Mouse (Mus musculus): Measurements from ENCODE around the gene Ms4a4c.

DNA sequence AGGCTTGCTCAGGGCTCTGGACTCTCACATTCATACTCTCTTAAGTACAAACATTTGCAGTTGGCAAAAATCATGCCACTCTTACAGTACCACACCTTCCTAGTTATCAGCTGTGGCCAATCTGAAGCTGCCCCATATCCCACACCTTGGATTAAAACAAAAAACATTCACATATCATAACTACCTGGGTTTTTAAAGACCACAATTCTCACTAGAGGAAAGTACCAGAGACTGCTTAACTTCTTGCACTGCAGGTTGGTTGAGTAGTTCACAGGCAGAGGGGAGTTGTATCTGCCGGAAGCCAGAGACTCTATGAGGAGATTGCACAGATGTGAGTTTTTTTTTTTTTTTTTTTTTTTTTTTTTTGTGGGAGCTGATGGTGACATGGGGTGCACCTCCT, 9.5 kb downstream of the Ms4a4c start:
- TF ChIP-seq POLR2A (IDR thresholded peaks at IDR 0.05; ENCODE audit: insufficient read length, low read depth): no peak
- no peak for TF ChIP-seq TCF12 (IDR thresholded peaks at IDR 0.05; ENCODE audit: insufficient read depth, poor library complexity, severe bottlenecking)
- no peak for TF ChIP-seq MAX (IDR thresholded peaks at IDR 0.05; ENCODE audit: low read depth)
